Mouse (Mus musculus) ovary, adult 18-20 months (tissue): ENCODE measurements around the gene Dnajc13.

Experiments
- DNase-seq: peaks from one replicate; pipeline ENCODE4 v3.0.0; 2022; ENCODE audit warnings: low spot score, mixed read lengths

The Dnajc13 gene

DNA sequence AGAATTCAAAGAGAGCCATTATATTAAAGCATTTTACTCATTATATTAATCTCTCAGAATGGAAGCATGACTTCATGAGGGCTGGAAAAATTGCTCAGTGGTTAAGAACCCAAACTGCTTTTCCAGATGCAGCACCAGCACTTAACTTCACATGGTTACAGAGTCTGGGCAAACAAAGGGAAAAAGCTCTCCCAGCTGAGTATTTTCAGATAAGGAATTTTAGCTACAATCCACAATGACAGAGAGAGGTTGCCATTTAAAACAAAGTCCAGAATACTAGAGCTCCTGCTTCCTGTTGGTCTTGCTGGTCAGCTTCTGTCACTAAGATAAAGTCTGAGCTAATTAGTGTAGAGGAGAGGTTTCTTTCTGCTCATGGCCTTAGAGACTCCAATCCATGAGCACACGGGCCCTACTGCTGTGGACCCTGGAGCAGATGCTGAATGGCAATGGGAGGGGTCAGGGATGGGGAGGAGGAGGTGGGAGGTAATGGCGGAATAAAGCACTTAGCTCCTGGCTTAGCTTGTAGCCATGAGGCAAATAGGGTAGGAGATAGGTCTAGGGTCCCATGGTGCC, 154.1 kb downstream of the Dnajc13 start:
- DNase-seq = no peak

DNA sequence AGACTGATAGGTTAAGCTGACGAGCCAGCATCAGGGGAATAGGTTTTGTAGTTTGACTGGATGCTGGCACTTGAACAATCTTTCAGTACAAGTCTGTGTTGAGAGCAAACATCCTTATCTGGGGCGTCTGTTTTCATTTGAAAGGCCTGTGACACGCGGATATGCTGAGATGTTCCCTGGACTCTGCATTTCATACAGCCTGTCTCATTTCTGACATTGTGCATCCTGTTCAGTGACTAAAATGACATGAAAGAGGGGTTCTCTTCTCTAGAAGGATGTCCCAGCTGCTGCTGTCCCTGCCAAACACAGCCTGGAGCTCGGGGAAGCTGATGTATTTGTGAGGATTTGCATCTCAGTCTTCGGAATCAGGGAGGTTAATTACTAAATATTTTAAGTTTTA, 155.2 kb downstream of the Dnajc13 start:
- no peak for DNase-seq

DNA sequence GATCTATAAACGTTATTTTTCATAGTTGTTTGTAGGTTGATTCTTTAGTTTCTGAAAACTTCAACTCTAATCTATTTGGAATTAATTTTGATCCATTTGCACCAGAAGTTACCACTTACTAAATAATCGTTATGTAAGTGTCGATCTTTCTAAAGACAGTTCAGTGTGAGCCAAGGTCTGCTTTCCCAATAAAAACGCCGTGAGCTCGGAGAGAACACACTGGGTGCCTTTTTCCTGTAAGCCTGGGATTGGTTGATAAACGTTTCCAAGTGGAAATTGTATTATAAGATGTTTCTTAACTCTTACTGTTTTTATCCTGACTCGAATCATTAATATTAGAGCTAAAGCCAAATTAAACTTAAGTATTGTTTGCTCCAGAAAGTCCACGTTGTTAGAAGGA, 155.8 kb downstream of the Dnajc13 start:
- no peak for DNase-seq

DNA sequence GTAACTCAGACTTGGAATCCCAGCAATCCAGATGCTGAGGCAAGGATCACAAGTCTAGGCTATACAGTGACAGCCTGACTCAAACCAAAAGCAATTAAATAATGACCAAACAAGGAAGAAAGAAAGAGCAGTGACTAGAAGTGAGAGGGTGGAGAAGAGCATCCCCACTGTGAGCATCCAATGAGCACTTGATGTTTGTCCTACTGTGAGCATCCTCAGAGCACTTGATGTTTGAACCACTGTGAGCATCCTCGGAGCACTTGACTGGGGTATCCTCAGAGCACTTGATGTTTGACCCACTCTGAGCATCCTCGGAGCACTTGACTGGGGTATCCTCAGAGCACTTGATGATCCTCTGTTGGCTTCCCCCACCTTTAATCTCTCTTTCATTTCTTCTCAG, 157.7 kb downstream of the Dnajc13 start:
- DNase-seq = no peak

DNA sequence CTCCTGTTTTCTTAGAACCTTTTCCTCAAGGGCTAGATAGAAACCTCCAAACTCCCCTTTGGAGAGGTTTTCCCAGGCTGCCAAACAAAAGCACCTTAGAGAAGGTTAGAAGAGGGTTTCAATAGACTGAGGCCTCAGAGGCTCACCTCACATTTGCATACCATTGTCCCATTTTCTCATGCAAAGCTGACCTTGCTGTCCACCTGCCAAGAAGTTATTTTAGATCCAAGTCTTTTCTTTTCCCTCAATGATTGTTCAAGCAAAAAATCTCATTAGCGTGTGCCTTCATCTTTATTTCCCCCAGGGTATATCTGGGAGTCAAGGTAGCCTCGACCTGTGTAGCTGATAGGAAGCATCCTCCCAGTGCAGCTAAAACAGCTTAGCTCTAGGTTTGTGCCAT, 159.8 kb downstream of the Dnajc13 start:
- DNase-seq = no peak

DNA sequence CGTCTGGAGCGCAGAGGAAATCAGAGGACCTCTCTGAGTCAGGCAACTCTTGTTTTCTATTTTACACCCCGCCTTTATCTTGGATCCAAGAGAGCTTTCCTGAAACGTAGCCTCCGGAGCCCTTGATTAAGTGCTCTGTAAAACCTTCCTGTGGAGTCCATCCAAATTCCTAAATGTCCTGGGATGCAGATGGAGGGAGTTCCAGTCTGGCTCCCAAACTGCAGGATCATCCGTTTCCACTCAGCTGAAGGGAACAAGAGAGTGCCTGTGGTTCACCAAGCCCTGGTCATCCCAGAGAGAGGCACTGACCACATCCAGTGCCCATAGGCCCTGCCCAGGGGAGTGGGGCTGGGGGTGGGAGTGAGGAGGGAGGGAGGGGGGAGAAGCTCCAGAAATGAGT, 160.4 kb downstream of the Dnajc13 start:
- DNase-seq = no peak

DNA sequence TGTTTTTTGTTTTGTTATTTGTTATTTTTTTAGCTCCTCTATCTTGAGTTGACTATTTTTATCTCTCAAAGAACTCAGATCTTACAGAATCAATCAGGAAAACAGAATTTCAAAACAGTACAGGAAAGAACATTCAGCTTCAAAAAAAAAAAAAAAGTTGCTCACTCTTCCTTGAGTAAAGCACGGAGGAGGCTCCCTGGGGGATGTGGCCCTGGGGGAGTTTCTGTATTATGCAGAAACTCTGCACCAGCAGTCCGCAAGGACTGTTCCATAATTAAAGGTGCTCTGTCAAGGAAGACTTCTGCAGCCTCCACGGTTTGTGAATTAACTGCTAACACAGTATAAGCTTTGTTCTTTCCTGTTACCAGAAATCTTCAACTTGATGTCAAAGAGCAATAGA, 161.3 kb downstream of the Dnajc13 start:
- peak; percentile 28 for DNase-seq
